Mouse (Mus musculus): ENCODE results near the gene Lin37.

The Lin37 gene

DNA sequence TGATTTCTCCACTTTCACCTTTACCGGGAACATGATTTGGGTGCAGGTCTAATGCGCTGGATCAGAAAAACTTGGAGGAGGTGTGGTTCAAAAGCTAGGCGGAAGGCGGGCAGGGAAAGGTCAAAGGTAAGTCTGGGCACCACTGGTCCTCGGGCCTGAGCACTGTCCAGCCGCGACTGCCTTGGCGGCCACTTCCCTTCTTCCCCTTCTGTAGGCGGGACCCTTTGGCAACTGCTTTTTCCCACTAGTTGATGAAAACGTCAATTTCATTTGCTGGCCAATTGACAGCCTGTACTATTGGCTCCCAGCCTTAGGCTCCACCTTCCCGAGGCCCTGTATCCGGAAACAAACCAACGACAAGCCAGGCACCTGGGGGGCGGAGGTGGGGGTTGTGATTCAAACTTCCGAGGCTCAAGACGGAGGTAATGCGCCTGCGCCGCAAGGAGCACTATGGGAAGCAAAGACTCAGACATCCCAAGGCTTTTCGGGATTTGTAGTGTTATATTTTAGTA is at the start of gene Lin37:
Gene Lin37 (minus strand): TSS at position 396 of the 512 bp plus-strand sequence.
- peak; percentile 97 for DNase-seq (ENCODE audit: low read depth, low spot score)

DNA sequence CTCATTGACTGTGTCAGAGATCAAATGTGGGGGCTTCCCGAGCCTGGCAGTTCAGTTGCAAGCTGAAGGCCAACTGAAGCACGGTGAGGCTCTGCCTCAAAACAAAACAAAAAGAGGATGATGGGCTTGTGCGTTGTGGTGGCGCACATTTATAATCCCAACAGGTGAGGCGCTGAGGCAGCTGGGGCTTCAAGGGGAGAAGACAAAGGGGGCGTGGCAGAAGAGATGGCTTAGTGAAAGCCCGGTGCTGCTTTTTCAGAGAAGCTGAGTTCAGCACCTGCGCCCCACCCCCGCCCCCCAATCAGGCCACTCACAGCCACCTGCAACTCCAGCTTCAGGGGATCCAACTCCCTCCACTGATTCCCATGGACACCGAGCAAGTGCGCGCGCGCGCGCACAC is 48.8 kb upstream of the Lin37 start:
- no peak for DNase-seq (ENCODE audit: low read depth, low spot score)

DNA sequence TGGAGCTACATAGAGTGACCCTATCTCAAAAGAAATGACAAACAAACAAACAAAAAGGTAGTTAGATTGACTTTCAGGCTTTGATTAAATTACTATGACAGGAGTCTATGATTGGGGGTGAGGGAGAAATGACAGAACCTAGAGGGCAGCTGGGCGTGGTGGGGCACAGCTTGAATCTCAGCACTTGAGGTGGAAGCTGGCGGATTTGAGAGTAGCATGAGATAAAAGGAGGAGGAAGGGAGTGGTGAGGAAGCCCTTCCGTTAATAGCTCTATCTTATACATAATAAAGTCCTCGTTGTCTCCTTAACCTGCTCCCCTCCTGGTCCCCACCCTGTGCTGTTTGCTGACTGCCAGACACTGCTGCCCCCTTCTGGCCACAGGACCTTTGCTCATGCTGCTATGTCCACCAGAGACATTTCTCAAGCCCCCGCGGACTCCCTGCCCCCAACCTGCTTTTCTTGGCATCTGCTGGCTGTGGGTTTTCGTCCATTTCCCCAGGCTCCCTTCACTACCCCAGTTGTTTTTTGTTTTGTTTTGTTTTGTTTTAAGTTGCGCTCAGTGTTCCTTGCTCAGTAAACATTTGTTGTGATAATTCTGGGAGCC is 48.2 kb upstream of the Lin37 start:
- peak; percentile 60 for DNase-seq (ENCODE audit: low read depth, low spot score)

DNA sequence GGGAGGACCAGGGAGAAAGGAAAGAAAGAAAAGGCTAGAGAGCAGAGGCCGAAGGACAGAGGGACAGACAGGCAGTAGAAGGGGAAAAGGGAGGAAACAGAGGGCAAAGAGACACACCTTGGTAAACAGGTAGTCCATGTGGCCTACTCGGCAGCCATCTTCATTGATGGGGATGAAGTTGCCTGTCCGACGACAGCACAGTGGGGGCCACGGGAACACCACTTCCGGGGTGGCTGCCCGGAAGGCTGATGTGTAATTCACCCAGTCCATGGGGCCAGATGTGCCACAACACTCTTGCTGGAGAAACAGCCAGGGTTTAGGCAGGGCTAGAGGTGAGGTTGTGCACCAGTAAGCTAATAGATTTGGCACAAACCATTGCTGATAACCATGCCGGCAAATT is 45.3 kb upstream of the Lin37 start:
- no peak for DNase-seq (ENCODE audit: low read depth, low spot score)

DNA sequence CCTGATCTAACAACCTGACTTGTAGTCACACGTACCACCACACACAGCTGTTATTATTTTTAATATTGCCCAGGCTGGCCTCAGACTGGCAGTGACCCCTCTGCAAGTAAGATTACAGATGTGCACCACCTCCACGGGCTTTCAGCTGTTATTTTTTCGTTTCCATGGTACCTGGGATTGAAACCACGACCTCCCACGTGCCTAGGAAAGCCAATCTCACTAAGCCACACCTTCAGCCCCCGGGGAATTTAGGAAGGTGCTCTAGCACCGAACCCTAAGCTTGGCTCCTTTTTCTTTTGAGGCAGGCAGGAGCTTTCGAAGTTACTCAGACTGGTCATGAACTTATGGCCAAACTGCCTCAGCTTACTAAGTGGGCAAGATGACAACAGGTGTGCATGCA is 44.8 kb upstream of the Lin37 start:
- DNase-seq (ENCODE audit: low read depth, low spot score): no peak

DNA sequence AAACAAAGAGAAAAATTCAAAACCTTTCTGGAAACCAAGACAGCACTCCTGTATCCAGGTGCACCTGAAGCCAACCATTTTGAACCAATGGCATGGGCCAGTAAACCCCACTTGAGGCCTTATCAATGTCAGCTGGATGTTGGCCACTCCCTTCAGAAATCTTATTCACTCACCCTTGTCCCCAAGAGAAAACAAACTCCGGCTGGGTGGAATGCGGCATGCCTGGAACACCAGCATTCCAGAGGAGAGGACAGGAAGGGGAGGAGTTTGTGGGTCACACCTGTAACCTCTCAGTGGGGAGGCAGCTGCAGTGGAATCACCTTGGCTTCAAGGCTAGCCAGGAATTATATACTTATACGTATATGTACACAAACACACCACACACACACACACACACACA is 42.9 kb upstream of the Lin37 start:
- no peak for DNase-seq (ENCODE audit: low read depth, low spot score)

DNA sequence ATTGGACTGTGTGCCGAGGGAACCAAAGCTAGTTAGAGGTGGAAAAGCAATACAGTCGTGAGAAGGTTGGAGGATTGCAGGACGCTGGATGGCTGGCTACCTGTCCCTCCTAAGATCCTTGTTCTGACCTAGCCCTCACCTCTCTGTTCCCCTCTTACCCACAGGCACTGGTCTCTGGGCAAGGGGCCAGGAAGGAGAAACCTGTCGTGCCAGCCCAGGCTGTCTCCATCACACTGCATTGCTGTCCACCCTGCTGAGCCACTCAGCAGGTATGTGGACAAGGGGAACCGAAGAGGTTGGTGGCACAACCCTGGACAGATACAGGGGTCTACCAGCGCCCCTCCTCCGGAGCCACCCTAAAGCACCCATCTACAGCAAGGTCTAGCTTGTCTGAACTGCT is 41.0 kb upstream of the Lin37 start:
- DNase-seq (ENCODE audit: low read depth, low spot score): no peak

DNA sequence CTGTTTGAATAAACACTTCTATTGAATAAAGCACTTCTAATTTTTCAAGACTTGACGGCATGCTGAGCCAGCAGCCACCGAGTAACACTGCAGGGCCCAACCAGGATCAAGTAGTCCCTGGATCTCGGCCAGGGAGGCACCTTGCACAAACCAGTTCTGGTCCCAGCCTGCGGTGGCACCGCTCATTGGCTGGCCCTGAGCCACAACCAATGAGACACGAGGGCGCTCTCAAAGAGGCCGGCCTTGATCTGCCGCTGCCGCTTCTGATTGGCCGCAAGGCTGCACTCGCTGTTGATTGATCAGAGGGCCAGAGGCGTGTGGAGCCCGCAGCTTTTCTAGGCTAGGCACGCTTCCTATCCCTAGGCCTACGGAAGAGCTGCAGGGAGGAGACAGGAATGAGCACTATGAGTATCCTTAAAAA is 40.3 kb upstream of the Lin37 start:
- peak; percentile 88 for DNase-seq (ENCODE audit: low read depth, low spot score)

DNA sequence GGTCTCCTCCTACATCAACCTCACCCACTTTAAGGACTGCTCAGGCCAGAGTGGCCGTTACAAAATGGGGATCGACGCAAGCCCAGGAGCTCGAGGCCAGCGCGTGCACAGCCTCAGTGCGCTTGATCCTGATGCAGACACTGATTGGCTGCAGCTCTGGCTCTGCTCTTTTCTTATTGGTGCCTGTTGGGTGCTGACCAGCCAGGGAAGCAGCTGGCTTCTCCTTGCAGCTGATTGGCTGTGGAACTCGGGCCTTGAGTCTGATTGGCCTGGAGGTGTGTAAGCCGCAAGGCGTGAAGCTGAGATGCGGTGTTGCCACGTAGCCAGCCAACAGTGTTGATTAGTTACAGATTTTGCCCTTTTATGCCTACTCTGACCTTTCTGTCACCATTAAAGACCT is 39.1 kb upstream of the Lin37 start, which contains the start of gene Zbtb32:
Gene Zbtb32 (minus strand): TSS at position 124 of the 400 bp plus-strand sequence.
- DNase-seq (ENCODE audit: low read depth, low spot score): no peak

DNA sequence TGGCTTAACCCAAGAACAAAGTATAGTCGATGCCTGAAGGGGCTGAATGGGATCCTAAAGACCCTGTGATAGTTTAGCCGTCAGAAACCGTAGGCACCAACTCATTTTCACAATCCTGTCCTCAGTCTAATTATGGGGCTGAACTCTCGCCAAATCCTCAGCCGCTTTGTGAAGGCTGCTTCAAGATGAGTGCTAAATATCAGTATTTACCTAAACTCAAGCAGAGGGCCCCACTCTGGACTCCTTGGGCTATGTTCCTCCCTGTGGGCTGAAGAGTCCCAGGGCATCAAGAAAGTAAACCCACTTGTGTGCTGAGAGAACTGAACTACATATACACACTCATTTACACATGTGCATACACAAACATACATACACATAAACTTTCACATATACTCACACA is 37.2 kb upstream of the Lin37 start:
- DNase-seq (ENCODE audit: low read depth, low spot score): no peak

DNA sequence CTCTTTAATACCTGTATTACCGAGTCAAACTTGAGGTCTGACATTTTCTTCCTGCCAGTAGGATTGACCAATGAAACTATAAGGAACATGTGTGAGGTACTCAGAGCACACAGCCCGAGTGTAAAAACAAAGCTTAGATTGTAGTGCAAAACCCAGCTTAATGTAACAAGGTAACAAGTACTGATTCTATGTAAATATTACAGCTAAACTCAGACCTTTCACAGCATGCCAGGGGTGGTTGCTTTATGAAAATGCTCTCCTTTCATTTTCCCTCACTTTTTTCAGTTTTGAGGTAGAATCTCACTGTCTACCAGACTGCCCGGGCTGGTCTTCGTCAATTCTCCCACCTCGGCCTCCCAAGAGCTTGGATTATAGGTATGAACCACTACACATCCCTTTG is 36.5 kb upstream of the Lin37 start:
- DNase-seq (ENCODE audit: low read depth, low spot score): no peak

DNA sequence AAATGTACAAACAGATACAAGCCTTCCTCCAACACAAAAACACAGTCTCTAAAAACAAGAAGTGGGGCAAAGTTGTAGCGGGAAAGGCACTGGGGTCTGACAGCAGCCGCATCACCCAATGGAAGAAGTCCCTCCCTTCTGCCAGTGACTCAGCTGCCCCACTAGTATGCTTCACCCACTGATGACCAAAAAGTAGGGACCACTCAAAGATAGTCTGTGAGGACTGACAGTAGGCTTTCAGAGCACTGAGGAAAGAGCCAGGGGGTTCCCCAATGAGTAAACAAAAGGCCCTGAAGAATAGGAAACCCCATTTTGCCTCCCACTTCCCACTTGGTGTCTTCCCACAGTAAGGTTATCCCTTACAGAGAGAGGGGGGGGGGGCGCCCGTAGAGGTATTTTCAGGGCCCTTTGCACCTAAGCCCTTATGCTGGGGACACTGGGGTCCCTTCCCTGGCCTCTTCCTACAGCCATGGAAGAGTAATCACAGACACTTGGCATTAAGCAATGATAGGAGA is 34.9 kb upstream of the Lin37 start:
- DNase-seq (ENCODE audit: low read depth, low spot score): no peak

DNA sequence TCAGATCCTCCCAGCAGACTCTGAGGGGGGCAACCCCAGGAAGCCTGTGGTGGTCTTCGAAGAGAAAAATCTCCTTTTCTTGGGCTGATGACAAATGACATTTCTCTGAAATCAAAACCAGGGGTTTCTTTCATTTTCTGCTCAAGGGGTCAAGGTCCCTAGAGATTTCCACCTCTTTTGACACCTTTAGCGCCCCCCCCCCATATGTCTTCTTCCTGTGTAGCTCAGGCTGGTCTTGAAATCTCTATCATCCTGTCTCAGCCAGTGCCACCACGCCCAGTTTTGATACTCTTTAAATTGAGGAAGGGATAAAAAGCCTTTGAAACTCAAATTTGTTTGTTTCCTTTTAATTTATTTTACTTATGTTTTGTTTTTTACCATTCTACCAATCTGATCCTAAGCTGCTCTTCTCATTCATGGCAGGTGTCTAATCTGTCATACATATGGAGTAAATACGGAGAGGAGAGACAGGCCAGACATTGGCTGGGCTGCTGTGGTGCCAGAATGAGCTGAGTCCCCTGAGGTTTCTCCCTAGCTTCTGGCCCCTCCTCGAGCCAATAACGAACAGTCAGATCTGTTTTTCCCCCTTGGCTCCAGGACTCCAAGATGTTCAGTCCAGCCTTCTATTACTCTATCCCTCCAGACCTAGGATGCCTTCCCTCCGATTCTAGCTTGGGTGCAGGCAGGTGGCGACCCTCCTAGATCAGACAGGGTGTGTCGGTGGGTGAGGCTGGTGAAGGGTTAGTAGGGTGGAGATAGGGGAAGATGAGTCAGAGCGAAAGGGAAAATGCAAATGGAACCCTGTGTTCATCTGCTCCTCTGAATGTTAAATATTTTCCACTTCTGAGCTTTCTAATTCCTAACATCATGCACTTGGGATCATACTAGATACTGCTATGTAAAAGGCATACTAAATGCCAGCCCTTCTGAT is 34.2 kb upstream of the Lin37 start:
- no peak for DNase-seq (ENCODE audit: low read depth, low spot score)

DNA sequence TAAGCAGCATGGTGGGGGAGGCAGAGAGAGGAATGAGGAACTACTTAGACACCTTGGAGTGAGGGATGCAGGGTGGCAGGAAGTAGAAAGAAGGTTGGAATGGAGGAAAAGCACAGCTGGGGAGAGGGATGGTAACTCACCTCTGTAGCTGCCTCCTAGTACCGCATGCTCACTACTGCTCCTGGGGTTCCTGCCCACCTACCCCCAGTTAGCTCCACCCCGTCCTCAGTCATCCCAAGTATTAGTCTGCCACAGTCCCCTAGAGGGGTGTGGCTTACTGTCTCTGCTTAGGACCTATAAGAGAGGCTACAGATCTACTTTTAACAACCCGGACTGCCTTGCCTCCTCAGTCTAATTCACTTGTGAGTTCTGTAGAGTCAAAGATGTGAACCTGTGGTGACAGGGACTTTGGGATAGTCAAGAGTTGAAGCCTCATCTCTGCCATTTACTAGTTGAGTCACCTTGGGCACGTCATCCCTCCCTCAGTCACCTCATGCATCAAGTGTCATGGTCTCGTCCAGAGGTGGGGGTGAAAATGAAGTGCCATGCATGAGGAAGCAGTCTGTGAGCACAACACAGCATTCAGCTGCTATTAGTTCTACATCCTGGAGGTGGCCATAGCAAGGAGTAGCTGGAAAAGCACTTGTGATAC is 33.3 kb upstream of the Lin37 start:
- no peak for DNase-seq (ENCODE audit: low read depth, low spot score)

DNA sequence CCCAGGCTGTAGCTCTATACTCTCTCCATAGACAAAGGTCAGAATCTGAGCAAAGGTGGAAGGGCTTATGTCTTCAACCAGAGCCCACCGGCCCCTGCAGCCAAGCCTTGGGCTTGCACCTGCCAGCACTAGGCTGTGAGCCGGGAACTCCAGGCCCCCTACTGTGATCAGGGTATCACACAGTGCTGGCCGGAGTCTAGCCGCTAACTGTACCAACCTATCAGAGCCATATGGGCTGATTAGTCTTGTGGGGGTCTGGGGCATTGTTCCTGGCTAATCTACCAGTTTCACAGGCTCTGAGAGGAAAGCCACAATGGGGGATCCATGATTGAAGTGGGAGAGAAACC is 31.9 kb upstream of the Lin37 start:
- no peak for DNase-seq (ENCODE audit: low read depth, low spot score)

DNA sequence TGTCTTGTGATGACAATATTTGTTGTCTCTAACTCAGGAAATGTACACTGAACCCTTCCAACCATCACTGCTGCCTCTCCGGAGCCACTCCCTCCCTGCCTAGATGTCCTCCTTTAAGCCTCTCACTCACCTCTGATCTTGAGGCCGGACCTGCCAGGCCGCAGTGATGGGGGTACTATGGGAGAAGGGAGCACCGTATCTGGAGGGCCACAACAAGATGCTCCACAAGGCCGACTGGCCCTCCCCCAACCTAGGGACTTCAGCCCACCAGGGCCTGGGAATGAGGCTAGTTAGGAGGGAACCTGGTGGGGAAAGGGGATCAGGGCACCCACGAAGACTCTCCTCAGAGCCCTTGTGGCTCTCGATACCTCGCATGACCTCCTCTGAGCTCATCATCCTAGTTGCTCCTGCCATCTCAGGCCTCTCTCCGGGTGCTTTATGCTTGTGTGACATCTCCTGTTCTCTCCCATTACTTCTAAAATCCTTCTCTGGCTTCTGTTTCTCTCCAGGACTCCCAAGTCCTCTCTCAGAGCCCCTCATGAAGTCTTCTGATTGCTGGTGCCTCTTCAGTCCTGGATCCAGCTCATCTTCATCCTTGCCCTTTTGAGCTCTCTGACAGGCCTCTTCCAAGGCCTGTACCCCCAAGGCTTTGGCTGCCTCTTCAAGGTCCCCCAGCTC is 31.4 kb upstream of the Lin37 start:
- no peak for DNase-seq (ENCODE audit: low read depth, low spot score)

DNA sequence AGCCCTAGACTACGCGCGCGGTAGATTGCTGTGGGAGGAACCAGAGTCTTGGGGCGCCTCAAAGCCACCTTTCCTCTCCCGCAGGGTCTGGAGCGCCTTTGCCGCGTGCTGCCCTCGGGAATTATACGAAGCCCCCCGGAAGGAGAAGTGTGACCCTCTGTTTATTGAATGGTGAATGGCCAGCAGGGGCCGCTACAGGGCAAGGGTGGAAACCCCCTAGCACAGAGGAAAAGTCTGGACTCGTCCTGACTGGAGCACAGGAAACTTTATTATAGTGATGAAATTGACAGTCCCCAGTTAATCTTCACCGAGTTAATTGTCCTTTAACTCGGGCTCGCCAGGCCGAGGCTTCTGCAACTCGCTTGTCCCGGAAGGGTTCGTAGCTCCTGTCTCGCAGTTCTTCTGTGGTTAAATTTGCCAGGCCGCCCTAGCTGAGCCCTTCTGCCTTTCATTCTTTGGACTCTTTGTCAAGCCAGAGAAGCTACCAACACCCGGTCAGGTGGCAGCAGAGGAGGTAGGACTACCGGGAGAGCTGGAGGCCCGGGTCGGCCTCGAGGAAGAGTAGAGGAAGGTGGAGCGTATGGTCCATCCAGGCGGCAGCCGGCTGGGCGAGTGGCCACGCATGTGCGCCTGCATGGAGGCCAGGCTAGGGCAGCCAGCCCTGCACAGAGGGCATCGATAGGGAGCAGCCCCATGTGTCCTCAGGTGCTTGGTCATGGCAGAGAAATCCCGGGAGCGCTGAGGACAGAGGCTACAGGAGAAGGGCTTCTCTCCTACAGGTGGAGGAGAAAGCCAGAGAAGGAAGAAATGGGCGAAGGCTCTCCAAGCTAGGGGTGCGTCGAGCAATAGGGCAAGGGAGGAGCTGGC is 30.0 kb upstream of the Lin37 start:
- peak; percentile 89 for DNase-seq (ENCODE audit: low read depth, low spot score)

DNA sequence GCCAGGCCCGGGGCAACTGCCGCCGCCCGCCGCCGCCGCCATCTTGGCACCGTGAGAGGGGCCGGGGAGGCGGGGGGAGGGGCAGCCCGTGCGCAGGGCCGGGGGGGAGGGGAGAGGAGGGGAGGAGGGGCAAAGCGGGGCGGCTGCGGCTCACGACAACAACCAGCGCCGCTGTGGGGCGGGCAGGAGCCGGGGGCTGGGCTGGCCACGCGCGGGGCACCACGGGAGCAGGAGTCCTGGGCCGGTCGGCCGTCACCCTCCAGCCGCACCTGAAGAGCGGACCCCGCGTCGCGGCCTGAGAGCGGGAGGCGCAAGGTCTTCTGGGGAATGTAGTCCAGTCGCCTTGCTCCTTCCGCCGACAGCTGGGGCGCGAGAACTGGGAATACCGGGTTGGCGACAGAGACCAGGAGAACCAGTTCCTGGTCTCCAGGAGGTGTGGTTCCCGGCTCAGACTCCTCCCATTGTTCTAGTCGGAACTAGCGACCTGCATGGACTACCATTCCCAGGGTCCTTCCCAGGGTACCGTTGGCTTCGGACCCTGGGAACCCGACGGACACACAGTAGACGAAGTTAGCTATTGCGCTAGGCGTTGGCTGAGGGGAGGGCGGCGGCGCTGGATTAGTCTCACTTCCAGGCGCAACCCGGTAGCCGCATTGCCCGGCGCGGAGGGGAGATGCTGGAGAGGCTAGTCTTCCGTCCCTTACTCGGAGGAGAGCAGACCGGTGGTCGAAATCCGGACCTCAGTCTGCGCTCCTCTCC is 29.2 kb upstream of the Lin37 start, which contains the start of gene Kmt2b:
Gene Kmt2b (minus strand): TSS at position 51 of the 759 bp plus-strand sequence.
- DNase-seq (ENCODE audit: low read depth, low spot score): peak; percentile 98

DNA sequence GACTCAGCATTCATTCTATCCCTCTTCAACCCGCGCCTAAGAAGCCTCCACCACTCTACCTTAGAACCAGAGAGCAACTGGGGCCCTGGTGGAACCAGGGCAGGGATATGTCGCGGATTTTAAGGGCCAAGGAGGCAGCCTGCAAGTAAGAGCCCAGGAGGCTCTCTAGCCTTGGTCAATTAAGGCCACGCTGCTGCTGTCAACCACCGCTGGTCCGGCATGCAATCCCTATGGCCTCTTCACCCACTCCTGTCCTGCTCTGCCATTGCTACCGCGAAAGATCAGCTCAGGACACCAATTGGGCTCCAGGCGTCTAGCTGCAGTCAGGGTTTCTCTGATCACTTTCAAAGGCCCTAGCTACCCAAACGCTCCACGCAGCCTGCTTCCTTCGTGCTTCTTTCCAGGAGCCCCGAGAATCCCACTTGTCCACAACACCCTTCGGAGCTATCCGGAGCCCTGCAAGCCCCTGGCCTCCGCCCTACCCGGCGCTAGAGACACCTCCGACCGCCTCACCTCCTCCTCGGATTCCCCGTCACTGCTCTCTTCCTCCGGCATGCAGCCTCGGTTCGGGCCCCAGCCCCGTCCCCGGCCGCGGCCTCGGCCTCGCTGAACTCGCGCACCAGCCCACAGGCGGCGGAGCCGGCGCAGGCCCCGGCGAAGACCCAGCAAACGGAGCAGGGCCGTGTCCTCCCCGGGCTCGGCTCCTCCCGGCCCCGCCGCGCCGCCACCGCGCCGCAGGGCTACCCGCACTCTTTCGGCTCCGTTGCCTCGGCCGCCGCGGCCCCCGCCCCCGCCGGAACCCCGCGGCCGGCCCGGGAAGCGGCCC is 28.4 kb upstream of the Lin37 start:
- DNase-seq (ENCODE audit: low read depth, low spot score): no peak

Data from mesoderm, embryonic 11.5 days (tissue).